Mouse (Mus musculus): ENCODE data around the gene Mre11a.
A peak's percentile ranks its signal among the peaks of the same experiment; 100 is the strongest.

Mre11a gene

DNA sequence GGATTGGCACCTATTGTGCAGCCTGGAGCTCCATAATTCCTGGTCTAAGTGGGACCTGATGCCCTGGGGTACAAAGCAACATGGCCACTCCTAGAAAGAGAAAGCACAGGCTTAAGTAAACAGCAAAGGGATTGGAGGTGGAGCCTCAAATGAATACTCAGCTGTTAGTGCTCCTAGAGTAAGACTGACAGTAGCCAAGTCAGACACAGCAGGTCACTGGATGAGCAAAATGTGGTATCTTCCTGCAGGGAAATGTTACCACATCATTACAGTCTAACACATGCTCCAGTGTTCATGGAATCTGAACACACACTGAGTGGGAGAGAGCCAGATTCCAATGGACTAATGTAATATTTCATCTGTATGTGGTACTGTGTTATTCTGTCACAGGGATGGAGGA, 36.9 kb downstream of the Mre11a start:
- DNase-seq (ENCODE audit: low spot score in 2 of 2) = no peak

DNA sequence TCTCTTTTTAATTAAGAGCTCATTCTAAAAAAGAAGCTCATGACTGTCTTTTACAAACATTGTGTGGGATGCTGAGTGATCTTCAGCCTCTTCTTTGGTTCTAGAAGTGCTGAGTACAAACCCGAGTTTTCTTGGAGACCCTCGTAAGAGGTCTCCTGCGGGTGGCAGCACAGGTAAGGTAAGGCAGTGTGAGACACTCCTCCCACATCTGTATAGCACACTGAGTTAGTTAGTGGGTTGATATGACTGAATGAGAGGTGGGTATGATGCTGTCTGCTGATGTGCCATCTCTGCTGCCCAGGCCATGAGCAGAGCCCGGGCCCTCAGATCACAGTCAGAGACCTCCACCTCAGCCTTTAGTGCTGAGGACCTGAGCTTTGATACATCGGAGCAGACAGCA, 40.4 kb downstream of the Mre11a start:
- DNase-seq (ENCODE audit: low spot score in 2 of 2) = no peak

DNA sequence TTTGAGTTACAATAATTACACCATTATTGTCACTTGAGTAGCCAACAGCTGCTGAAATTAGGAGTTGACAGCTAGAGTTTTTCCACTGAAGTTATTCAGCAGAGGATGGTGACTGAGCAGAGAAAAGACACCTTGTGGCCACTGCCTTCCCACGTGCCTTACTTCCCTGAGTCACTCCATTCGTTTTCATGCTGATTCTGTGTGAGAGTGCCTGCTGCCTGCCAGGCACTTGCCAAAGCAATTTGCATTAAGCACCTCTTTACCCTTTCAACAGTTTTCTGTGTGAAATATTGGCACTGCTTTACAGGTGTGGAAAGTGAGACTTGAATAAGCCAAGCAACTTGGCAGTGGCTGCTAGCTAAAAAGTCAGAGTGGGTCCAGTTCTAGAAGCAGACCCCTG, 43.4 kb downstream of the Mre11a start:
- DNase-seq (ENCODE audit: low spot score in 2 of 2) = no peak

DNA sequence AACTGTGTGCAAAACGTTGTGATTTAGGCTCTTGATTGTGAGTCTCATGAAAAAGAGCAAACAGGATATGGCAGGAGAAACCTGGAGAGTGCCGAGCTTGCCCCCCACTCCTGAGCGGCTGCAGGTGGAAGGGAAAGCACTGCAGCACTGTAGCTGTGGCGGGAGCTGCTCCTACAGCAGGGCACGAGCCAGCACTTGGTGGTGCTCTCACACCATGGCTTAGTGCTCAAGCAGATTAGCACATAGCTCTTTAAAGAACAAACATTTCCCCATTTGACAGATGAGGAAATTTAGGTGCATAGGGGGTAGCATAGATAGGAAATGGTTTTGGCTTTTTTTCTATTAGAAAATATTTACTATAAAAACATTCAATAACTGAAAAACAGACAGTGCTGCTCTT, 47.6 kb downstream of the Mre11a start:
- no peak for DNase-seq (ENCODE audit: low spot score in 2 of 2)

DNA sequence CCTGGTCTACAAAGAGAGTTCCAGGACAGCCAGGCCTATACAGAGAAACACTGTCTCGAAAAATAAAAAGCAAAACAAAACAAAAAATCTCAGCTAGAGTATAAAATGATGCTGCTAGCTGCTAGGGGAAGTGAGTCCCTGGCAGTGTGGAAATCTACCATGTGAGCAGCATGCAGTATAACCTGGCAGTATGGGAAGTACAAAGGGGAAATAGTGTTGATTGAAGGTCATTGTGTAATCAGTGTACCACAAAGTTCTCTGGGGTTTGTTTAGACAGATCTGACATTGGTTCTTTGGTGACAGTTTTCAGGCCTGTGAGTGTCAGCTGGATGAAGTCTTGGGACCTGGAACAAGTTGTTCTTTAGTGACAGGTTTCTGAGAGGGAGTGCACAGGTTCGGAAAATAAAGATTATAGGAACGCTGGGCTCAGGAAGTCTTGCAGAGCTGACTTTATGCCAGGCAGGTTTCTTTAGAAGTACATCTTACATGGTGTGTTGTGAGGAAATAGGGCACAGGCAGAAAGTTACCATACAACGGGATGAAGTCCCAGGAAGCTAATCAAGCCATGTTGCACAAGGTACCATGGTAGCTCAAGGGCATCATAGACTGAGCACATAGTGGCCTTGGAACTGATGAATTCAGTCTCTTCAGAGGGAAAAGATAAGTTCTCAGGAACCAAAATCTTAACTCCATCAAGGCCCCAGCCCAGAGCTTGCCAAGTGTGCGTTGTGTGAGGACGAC, 51.1 kb downstream of the Mre11a start:
- no peak for DNase-seq (ENCODE audit: low spot score in 2 of 2)

DNA sequence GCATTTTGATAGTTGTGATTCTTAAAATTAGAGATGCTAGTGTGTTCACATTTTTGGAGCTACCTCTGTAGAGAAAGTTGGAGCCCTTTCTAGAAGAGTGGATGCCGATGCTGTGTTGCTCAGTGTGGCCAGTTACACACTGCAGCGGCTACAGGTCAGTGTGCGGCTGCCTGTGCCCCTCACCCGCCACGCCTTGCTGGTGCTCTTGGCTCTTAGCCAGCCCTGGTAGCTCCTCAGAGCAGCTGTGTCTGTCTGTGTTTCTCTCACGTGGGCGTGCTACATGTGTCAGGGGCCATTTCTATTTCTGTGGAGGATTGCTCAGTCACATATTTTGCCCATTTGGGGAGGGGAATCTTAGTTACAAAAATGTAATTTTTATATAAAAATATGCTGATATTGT, 55.1 kb downstream of the Mre11a start:
- no peak for DNase-seq (ENCODE audit: low spot score in 2 of 2)

DNA sequence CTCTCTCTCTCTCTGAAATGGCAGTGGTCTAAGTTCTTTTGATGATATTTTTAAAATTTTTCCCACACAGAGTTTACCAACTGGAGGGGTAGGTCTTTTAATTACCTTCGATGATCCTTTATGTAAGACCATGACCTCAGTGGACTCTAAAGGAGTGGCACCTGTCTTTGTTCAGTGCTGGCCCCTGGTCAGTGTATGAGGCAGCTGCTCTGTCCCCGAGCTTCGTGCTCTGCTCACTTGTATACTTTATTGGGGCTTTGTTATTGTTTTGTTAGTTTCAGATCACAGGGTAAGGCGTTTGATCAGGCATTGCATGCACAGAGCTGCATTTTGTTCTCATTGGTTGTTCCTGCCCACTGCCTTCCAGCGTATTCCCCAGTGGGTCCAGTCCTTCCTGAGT, 55.5 kb downstream of the Mre11a start:
- no peak for DNase-seq (ENCODE audit: low spot score in 2 of 2)

DNA sequence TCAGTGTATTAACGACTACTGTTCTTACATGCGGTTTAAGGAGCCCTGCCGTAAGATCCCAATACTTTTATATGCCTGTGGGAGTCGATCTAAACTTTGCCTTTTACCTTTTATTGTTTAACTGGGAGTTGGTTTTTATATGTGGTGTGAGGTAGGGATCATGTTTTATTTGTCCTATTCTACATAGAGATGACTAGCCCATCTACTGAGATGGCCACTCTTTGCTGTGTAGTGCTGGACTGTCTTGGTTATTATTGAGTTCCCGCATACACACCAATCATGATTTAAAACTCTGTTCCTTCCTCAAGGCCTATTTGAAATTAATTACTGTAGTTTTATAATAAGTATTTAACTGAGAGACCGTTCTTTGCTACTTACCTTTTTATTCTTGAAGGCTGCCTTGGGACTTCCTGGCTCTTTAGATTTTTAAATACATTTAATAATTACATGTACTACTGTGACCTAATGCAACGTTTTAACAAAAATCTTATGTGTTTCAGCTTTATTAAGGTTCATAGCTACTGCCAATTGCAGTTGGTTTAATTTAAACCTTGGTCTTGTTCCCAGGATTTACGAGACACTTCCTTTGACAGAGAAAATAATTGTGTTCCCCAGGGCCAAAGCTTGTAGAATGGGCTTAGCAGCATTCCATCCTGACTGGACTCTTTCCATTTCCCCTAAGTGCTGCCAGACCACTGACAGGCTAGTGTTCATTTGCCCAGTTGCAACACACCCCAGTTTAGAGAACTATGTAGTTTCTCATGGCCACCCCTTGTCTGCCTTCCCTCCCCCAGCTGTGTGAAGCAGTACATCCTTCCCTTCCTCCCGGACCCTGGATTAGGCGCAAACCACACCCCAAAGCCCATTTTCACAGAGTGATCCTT, 57.7 kb downstream of the Mre11a start:
- no peak for DNase-seq (ENCODE audit: low spot score in 2 of 2)

DNA sequence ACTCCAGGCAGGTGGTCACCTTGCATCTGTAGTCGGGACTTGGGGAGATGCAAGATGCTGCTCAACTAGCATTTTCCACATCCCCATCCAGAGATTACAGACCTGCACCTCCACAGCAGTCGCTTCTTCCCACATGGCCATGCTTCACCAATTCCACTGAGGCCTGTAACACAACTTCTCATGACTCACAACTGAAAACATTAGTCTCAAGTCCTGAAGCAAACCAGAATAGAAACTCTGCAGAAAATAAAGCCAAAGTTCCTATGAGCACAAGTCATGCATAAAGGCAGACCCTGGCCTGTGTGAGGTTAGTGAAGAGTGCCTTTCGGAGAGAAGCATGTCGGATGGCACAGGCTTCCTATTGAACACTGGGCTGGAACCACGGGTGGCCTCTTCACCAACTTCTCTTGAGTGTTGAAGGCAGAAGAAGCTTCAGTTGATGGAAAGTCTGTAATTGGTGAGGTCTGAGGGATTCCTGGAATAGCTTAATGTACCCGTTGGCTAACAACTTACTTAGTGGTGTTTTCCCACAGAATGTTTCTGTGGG, 58.9 kb downstream of the Mre11a start:
- DNase-seq (ENCODE audit: low spot score in 2 of 2) = no peak

DNA sequence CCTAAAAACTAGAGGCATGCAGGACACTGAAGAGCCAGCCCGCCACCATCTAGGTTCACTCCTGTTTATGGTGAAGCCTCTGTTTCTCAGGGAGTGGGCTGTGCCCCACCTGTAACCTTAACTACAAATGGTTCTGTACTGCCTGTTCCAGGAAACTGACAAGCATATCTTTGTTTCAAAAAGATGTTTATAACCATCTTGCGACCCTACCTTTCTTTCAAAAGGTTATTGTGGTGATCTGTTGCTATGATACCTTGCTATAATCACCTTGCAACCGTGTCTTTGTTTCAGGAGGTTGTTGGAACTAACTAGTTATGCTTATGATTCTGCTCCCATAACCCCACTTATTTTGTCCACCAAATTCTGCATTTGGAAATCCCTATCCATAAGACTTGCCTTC, 59.4 kb downstream of the Mre11a start:
- no peak for DNase-seq (ENCODE audit: low spot score in 2 of 2)

DNA sequence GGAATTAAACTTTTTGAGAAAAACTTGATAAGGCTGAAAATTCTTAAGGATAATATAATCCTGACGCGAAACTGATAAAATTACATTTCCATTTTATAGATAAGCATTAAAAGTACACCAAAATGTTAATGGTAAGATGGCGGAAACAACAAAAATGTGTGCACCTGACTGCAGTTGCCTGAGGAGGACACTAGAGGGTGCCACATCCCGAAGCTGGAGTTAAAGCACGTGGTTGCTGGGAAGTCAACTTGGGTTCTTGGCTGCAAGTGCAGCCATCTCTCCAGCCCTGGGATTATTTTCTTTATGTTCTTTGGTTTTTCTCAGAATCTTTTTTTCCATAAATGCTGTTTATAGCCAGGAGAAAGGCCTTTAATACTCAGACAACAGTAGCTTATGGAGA, 62.0 kb downstream of the Mre11a start:
- DNase-seq (ENCODE audit: low spot score in 2 of 2) = no peak

DNA sequence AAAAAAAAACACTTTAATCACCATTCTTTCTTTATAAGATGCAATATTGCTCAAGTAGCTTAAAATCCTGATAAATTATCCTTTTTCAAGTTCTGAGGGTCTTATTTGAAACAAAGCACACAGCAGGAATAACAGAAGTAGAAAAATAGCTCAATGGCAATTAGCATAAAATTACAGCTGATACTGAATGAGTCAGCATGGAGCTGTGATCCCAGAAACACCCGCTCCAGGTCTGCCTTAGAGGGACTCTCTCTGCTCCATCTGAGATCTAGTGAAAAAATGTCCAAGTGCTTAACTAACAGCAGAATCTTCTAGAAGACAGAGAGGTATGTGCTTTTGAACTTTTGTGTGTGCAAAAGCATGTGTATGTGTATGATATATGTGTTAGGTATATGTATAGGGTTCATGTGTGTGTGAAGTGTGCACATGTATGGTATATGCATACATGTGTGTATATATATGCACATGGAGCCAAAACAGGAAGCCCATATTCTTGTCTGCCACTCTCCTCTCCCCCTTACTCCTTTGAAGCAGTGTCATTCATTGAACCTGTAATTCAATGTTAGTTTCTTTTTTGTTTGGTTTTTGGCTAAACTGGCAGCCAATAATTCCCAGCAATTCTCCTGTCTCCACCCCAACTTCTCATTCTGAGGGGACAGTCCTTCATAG, 63.9 kb downstream of the Mre11a start:
- DNase-seq (ENCODE audit: low spot score in 2 of 2) = no peak

DNA sequence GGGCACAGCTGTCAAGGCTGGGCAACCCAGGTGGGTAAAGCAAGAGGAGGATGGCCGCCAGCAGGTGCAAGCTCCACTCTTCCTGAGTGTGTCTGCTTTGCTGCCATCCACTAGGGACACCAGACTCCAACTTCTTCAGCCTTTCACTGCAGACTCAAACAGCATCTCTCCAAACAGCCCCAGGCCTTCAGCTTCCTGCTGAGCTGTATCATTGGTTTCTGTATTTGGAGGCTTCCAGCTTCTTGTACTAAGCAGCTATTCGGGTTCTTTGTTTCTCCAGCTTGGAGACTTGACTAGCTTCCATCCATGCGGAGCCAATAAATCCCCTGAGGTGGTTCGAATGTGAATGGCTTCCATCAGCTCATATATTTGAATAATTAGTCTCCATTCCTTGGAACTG, 70.1 kb downstream of the Mre11a start:
- no peak for DNase-seq (ENCODE audit: low spot score in 2 of 2)

DNA sequence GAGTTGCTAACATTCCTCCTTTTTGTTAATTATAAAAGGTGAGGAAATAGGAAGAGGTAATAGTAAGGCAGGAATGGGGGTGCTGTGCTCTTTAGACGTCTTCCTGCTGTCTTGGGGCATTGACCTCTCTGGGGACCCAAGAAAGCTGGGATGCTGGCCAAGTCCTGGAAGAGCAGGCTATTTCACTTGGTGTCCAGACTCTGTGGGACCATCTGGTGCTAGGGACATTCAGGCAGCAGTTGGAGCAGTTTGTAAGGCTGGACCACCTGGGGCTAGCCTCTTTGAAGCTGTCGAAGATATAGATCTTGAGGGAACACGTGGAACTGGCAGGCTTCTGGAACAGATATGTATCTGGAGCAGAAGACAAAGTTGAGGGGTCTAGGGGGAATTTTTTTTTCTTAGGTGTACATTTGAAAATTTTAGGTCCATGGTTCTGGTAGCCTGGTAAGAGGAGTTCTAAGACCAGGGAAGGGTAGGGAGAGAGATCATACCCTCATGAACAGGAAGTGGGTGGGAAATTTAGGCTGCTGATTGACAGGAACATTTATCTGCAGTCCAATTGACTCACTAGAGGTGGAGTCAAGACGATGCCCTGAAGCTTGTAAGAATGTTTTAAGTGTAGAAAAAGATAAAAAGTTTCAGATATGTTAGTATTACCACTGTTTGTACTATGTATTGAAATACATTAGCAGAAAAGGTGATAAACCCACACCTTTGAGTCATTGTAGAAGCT, 72.6 kb downstream of the Mre11a start:
- DNase-seq (ENCODE audit: low spot score in 2 of 2) = no peak

DNA sequence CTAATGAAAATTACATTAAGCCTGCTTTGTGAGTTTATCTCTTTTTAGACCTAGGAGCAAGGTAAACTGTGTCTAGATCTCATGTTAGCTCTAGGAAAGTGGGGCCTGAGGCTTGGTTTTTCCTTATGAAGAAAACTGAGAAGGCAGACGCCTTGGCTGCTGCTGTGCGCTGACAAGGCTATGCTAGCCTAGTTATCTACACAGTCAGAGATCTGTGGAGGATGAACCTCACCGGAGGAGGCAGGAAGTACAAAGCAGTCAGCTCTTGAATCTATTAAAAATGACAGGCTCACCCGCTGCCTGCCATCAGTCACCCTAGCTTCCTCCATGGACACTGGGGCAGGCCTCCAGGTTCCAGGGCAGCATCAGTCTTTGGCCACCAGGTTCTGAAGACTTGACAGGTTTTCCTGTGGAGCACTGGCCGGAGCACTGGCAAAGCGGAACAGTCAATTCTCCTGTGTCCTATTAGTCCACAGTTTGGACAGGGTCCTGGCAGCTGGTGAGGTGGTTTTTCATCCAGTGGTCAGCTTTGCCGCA, 73.8 kb downstream of the Mre11a start:
- DNase-seq (ENCODE audit: low spot score in 2 of 2) = no peak

DNA sequence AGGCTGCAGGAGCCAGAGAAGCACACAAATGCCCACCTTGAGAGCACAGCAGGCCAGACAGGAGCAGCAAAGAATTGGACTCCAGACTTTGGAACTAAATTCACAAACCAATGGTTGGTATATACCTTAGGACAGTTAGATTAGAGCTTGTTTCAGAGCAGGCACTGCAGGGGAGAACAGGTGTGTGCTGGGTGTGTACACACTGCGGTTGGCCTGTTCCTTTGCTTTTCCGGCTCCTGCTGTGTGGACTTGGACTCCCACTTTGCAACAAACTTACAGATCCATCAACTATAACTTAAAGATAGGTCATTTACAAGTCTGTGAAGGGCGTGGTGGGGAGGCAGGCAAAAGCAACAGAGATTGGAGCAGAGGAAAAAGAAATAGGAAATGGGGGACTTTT, 74.3 kb downstream of the Mre11a start:
- no peak for DNase-seq (ENCODE audit: low spot score in 2 of 2)

DNA sequence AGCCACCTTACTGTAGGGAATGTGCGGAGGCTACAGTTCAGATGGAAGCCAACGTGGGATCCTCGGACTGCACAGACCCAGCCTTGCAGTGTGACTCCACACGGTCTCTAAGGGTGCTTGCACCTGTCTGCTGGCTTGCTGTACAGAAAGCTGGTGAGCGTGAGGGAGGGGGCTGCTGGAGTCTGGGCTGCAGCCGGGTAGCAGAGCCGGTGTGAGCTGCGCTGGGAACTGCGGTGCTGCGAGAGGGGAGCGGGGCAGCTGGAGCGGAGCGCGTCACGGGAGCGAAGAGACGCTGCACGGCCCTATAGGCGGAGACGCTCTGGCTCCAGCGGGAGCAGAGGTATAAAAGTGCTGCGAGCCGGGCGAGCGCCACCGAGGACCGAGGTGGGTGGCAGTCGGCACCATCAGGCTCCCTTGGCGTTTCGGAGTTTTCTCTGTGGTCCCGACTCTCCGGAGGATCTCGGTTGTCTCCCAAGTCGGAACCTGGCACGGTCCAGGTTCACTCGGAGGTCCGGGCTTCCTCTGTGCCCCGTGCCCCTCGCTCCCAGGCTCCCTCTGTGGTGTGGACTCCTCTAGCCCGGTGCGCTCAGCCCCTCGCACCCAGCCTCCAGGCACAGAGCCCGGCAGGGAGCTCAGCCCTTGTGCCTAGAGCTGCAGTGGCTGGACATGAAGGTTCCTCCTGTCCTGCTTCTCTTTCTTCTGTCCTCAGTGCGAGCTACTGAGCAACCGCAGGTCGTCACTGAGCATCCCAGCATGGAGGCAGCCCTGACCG, 75.6 kb downstream of the Mre11a start, which contains the start of gene Gpr83:
Gene Gpr83, plus strand, starts transcription at position 343 of the 772 bp plus-strand sequence.
- DNase-seq (ENCODE audit: low spot score in 2 of 2) = peak in 1 of 2 experiments; percentile 56

DNA sequence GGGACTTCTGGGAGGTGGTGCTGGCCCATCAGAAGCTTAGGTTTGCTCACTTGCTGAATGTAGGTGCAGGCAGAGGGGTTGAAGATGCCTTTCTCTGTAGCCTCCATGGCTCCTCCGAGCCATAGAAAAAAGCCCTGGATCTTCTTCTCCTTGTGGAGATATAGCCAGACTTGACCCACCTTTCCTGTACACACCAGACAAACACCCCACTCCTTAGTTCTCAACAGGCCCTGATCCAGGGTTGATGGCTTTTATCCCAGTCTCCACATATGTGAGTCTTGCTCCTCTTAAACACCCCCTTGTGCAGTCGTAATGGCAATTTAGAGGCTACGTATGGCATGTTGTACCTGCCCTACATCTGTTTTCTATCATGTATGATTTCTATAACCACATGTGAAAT, 78.7 kb downstream of the Mre11a start:
- no peak for DNase-seq (ENCODE audit: low spot score in 2 of 2)

DNA sequence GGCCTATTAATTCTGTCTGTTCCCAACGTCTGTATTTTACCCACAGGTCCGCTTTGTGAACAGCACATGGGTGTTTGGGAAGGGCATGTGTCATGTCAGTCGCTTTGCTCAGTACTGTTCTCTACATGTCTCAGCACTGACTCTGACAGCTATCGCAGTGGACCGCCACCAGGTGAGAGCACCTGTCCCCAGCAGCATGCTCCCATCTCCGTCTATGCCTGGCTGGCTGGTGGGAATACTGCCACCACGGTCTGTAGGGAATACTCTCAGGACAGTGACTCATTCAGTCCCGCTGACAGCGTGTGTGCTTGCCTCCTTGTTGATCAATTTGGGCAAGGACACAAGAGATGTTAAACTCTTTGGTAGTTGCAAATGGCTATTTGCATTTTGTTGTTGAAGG, 80.3 kb downstream of the Mre11a start:
- no peak for DNase-seq (ENCODE audit: low spot score in 2 of 2)

DNA sequence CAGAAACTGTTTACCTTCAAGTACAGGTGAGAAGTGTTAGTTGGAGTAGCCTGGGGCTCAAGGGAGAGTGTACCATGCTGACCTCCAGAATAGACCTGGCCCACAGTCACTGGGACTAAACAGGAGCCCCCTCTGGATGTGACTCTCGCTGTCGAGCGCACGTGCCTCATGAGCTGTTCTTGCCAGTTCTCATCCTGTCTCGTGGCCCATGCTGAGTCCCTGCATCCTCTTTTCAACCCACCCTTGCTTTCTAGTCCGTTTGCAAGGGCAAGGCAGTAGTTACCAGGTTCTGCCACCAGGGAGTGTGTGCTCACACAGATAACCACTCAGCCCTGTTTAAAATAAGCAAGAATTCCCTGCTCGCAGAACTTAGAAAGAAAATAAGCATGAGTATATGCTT, 82.5 kb downstream of the Mre11a start:
- peak in 1 of 2 experiments; percentile 80 for DNase-seq (ENCODE audit: low spot score in 2 of 2)

DNA sequence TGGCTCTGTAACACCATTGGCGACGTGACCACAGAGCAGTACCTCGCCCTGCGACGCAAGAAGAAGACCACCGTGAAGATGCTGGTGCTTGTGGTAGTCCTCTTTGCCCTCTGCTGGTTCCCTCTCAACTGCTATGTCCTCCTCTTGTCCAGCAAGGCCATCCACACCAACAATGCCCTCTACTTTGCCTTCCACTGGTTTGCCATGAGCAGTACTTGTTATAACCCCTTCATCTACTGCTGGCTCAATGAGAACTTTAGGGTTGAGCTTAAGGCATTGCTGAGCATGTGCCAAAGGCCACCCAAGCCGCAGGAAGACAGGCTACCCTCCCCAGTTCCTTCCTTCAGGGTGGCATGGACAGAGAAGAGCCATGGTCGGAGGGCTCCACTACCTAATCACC, 83.9 kb downstream of the Mre11a start:
- no peak for DNase-seq (ENCODE audit: low spot score in 2 of 2)
